In genomic region chr4:126619691-126620330, GRCm38 (mm10) we compare ENCODE assay signal across 8 mouse cellular contexts. TPM values are rescaled to one million over a fixed set of nuclear protein-coding genes. Genes with fewer than 3 reads are reported as not detected.
DNase-seq lines count a peak whose midpoint lies in the region; ATAC-seq lines count a peak whose summit lies in the region.

No protein-coding gene starts in this region.

- WGBS in liver, embryonic 11.5 days: 8% methylated on average over 33 of the region's 33 CpGs
- 2% methylated on average over 29 of the region's 33 CpGs for WGBS in embryonic facial prominence, embryonic 14.5 days
- WGBS in limb, embryonic 10.5 days: 3% methylated on average over 33 of the region's 33 CpGs
- WGBS in neural tube, embryonic 15.5 days: 1% methylated on average over 33 of the region's 33 CpGs

- H3K9ac ChIP-seq in liver, embryonic 11.5 days (ENCODE audit: low read depth, low read length): peak overlapping the region; percentile 4; the same call in 1 of the 2 replicates
- H3K9ac ChIP-seq in embryonic facial prominence, embryonic 14.5 days (ENCODE audit: low read depth, low read length): peak overlapping the region; percentile 58
- peak overlapping the region; percentile 37 for H3K9ac ChIP-seq in neural tube, embryonic 15.5 days (replicated peaks)

- H3K27me3 ChIP-seq in liver, embryonic 11.5 days (replicated peaks; ENCODE audit: control insufficient read depth, insufficient read depth, low read length): peaks cover 30% of the 10 kb centered on the region
- H3K27me3 ChIP-seq in embryonic facial prominence, embryonic 14.5 days (replicated peaks; ENCODE audit: control insufficient read depth, insufficient read depth, low read length): no peaks in the 10 kb centered on the region; the same call in 1 of the 2 replicates
- peaks cover 42% of the 10 kb centered on the region for H3K27me3 ChIP-seq in limb, embryonic 10.5 days (ENCODE audit: low read depth, poor library complexity, severe bottlenecking)
- 0 out of 2 replicates have a peak, but pooled peaks cover 8% of the 10 kb centered on the region for H3K27me3 ChIP-seq in neural tube, embryonic 15.5 days (replicated peaks)

- H3K4me1 ChIP-seq in liver, embryonic 11.5 days (replicated peaks; ENCODE audit: control insufficient read depth, insufficient read depth, low read length): no peaks in the 10 kb centered on the region
- no peaks in the 10 kb centered on the region for H3K4me1 ChIP-seq in embryonic facial prominence, embryonic 14.5 days (ENCODE audit: control insufficient read depth, insufficient read depth, low read length)
- peaks cover 17% of the 10 kb centered on the region for H3K4me1 ChIP-seq in limb, embryonic 10.5 days
- H3K4me1 ChIP-seq in neural tube, embryonic 15.5 days: peaks cover 10% of the 10 kb centered on the region

- no peak for DNase-seq in liver, embryonic 11.5 days (ENCODE audit: low spot score)
- no peak for DNase-seq in liver
- DNase-seq in embryonic facial prominence, embryonic 14.5 days (ENCODE audit: low spot score): peak; percentile 63
- DNase-seq in limb, embryonic 10.5 days (ENCODE audit: low spot score): peak; percentile 67
- DNase-seq in gastrocnemius, adult 18-20 months (ENCODE audit: low spot score): no peak
- no peak for DNase-seq in left cerebral cortex, adult 11 months (ENCODE audit: low spot score)
- no peak for DNase-seq in thymus, postnatal 14 days

- H3K27ac ChIP-seq in liver, embryonic 11.5 days (ENCODE audit: low read depth, low read length): no peak overlapping the region
- H3K27ac ChIP-seq in embryonic facial prominence, embryonic 14.5 days (replicated peaks; ENCODE audit: low read depth, low read length): no peak overlapping the region
- peak overlapping the region; percentile 86 for H3K27ac ChIP-seq in limb, embryonic 10.5 days
- no peak overlapping the region; the same call in 1 of the 2 replicates for H3K27ac ChIP-seq in neural tube, embryonic 15.5 days (replicated peaks)

- peak overlapping the region; percentile 10 for H3K4me3 ChIP-seq in liver, embryonic 11.5 days (ENCODE audit: low read depth, low read length)
- peak overlapping the region; percentile 34 for H3K4me3 ChIP-seq in embryonic facial prominence, embryonic 14.5 days (ENCODE audit: low read depth, low read length)
- H3K4me3 ChIP-seq in limb, embryonic 10.5 days: peak overlapping the region; percentile 46
- H3K4me3 ChIP-seq in neural tube, embryonic 15.5 days (replicated peaks): peak overlapping the region; percentile 34

- H3K9me3 ChIP-seq in liver, embryonic 11.5 days (ENCODE audit: control insufficient read depth, low read length): no peaks in the 10 kb centered on the region
- H3K9me3 ChIP-seq in embryonic facial prominence, embryonic 14.5 days (ENCODE audit: control insufficient read depth, low read length): no peaks in the 10 kb centered on the region
- no peaks in the 10 kb centered on the region for H3K9me3 ChIP-seq in limb, embryonic 10.5 days (replicated peaks)
- no peaks in the 10 kb centered on the region for H3K9me3 ChIP-seq in neural tube, embryonic 15.5 days (replicated peaks)

- H3K4me2 ChIP-seq in liver, embryonic 11.5 days: peak overlapping the region; percentile 56
- H3K4me2 ChIP-seq in embryonic facial prominence, embryonic 14.5 days (ENCODE audit: low read depth, low read length): peak overlapping the region; percentile 71
- peak overlapping the region; percentile 60 for H3K4me2 ChIP-seq in neural tube, embryonic 15.5 days

- no peaks in the 10 kb centered on the region for H3K36me3 ChIP-seq in liver, embryonic 11.5 days (ENCODE audit: control insufficient read depth, insufficient read depth, low read length)
- H3K36me3 ChIP-seq in embryonic facial prominence, embryonic 14.5 days (ENCODE audit: control insufficient read depth, insufficient read depth, low read length): no peaks in the 10 kb centered on the region
- H3K36me3 ChIP-seq in limb, embryonic 10.5 days: no peaks in the 10 kb centered on the region
- H3K36me3 ChIP-seq in neural tube, embryonic 15.5 days: peaks cover 3% of the 10 kb centered on the region; the same call in 1 of the 2 replicates

- no peak for ATAC-seq in liver, embryonic 11.5 days (replicated peaks; ENCODE audit: low FRiP score)
- peak; percentile 79; the same call in 1 of the 2 replicates for ATAC-seq in embryonic facial prominence, embryonic 14.5 days (ENCODE audit: low read depth)
- ATAC-seq in neural tube, embryonic 15.5 days (ENCODE audit: low FRiP score): peak; percentile 57; the same call in 1 of the 2 replicates

RNA-seq across cellular contexts. Expression of gene 5730409E04Rik, which starts 10.2 kb away (rescaled TPM):
- polyA plus RNA-seq in liver, embryonic 11.5 days (2014; fragmentation: Nextera tagmentation; extraction: Ambion mirVana): 0.40 and 0.71 TPM in 2 replicates
- 4.4 and 5.7 TPM in 2 replicates for polyA plus RNA-seq in embryonic facial prominence, embryonic 14.5 days (2014; fragmentation: Nextera tagmentation; extraction: Ambion mirVana)
- polyA plus RNA-seq in limb, embryonic 10.5 days (2016; fragmentation: Nextera tagmentation; extraction: Ambion mirVana): 1.3 and 1.8 TPM in 2 replicates
- 14.9 and 19.1 TPM in 2 replicates for polyA plus RNA-seq in neural tube, embryonic 15.5 days (2015; fragmentation: Nextera tagmentation; extraction: Ambion mirVana)
- total RNA-seq in gastrocnemius, adult 18-20 months (2021): 10 to 100 TPM; 21.9 to 24.5 TPM

RNA-seq across cellular contexts. Expression of gene Psmb2, which starts 57.6 kb away (rescaled TPM):
- 535 and 555 TPM in 2 replicates for polyA plus RNA-seq in liver, embryonic 11.5 days (2014; fragmentation: Nextera tagmentation; extraction: Ambion mirVana)
- polyA plus RNA-seq in embryonic facial prominence, embryonic 14.5 days (2014; fragmentation: Nextera tagmentation; extraction: Ambion mirVana): 465 and 479 TPM in 2 replicates
- polyA plus RNA-seq in limb, embryonic 10.5 days (2016; fragmentation: Nextera tagmentation; extraction: Ambion mirVana): 593 TPM in 2 replicates
- polyA plus RNA-seq in neural tube, embryonic 15.5 days (2015; fragmentation: Nextera tagmentation; extraction: Ambion mirVana): 419 and 433 TPM in 2 replicates
- 100 to 1,000 TPM in 1 of 2 experiments, 10 to 100 TPM in 1; 95.6 to 104 TPM for total RNA-seq in gastrocnemius, adult 18-20 months (2021)

Comparison
In these comparisons a context has a peak if more than half of its experiments do, and no peak if none do; other contexts are left out.
1. DNase-seq: peak in embryonic facial prominence, embryonic 14.5 days (single experiment) and limb, embryonic 10.5 days (single experiment); none in liver, embryonic 11.5 days (single experiment), liver (single experiment), gastrocnemius, adult 18-20 months (single experiment), left cerebral cortex, adult 11 months (single experiment) and thymus, postnatal 14 days (single experiment).
2. H3K9ac ChIP-seq: peak in every context shown above with its lines; median percentile 58 in embryonic facial prominence, embryonic 14.5 days; 37 in neural tube, embryonic 15.5 days; 4 in liver, embryonic 11.5 days.
3. Peak in every context shown above with its lines, with median percentiles within 50 percentile points of each other: H3K4me2 ChIP-seq and H3K4me3 ChIP-seq.